Comparison of ENCODE assay signal across 8 mouse cellular contexts in genomic region chr5:143917418-143917817, GRCm38 (mm10). TPM values are rescaled to one million over a fixed set of nuclear protein-coding genes. Genes with fewer than 3 reads are reported as not detected.
DNase-seq lines count a peak whose midpoint lies in the region; ATAC-seq and TF ChIP-seq lines count a peak whose summit lies in the region.
"Had no signal": no experiment of that assay in that cellular context is flagged by ENCODE, and none has a peak within 500 bp of the region (broad histone marks: within the 10 kb centered on the region; RNA-seq: fewer than 3 reads in every experiment).

No protein-coding gene starts in this region.

- H3K36me3 ChIP-seq in midbrain, embryonic 14.5 days (ENCODE audit: control insufficient read depth, insufficient read depth, low read length): peaks cover 70% of the 10 kb centered on the region
- peaks cover 15% of the 10 kb centered on the region; the same call in 1 of the 2 replicates for H3K36me3 ChIP-seq in midbrain, embryonic 11.5 days (ENCODE audit: control insufficient read depth, insufficient read depth, low read length)

- H3K9ac ChIP-seq in midbrain, embryonic 14.5 days (replicated peaks; ENCODE audit: low read length): no peak overlapping the region
- H3K9ac ChIP-seq in midbrain, embryonic 11.5 days (ENCODE audit: low read length): no peak overlapping the region
- H3K9ac ChIP-seq: hindbrain, embryonic 15.5 days had no signal

- no peaks in the 10 kb centered on the region for H3K27me3 ChIP-seq in midbrain, embryonic 14.5 days (ENCODE audit: control insufficient read depth, insufficient read depth, low read length)
- no peaks in the 10 kb centered on the region for H3K27me3 ChIP-seq in midbrain, embryonic 11.5 days (ENCODE audit: control insufficient read depth, insufficient read depth, low read length)
- H3K27me3 ChIP-seq: hindbrain, embryonic 15.5 days had no signal

- H3K4me3 ChIP-seq in midbrain, embryonic 14.5 days (replicated peaks; ENCODE audit: low read depth, low read length): no peak overlapping the region
- H3K4me3 ChIP-seq in midbrain, embryonic 11.5 days (ENCODE audit: low read depth, low read length): no peak overlapping the region
- no peak overlapping the region for H3K4me3 ChIP-seq in cortical plate, adult 2 months (ENCODE audit: insufficient read depth, low read length)
- H3K4me3 ChIP-seq: hindbrain, embryonic 15.5 days had no signal

- no peaks in the 10 kb centered on the region for H3K4me1 ChIP-seq in midbrain, embryonic 14.5 days (ENCODE audit: control insufficient read depth, insufficient read depth, low read length)
- no peaks in the 10 kb centered on the region for H3K4me1 ChIP-seq in midbrain, embryonic 11.5 days (ENCODE audit: control insufficient read depth, insufficient read depth, low read length)
- H3K4me1 ChIP-seq in cortical plate, adult 2 months (ENCODE audit: control insufficient read depth, insufficient read depth, low read length): no peaks in the 10 kb centered on the region
- H3K4me1 ChIP-seq: hindbrain, embryonic 15.5 days had no signal

- no peak for ATAC-seq in midbrain, embryonic 14.5 days (ENCODE audit: low FRiP score, low TSS enrichment)
- no peak for ATAC-seq in midbrain, embryonic 11.5 days (ENCODE audit: low FRiP score)
- ATAC-seq in megakaryocyte, adult 5-6 weeks (ENCODE audit: poor library complexity, severe bottlenecking): peak; percentile 73

- no peak overlapping the region for H3K27ac ChIP-seq in midbrain, embryonic 14.5 days (replicated peaks; ENCODE audit: low read depth, low read length)
- no peak overlapping the region for H3K27ac ChIP-seq in midbrain, embryonic 11.5 days (ENCODE audit: low read depth, low read length)
- H3K27ac ChIP-seq in cortical plate, adult 2 months (ENCODE audit: insufficient read depth, low read length): no peak overlapping the region
- H3K27ac ChIP-seq: hindbrain, embryonic 15.5 days had no signal

- 49% methylated on average over 5 of the region's 5 CpGs for WGBS in midbrain, embryonic 14.5 days
- 58% methylated on average over 5 of the region's 5 CpGs for WGBS in midbrain, embryonic 11.5 days

- DNase-seq in midbrain, embryonic 14.5 days: peak; percentile 66
- no peak for DNase-seq in midbrain, embryonic 11.5 days (ENCODE audit: low spot score, missing footprints)
- DNase-seq in NIH3T3 (ENCODE audit: low read depth): peak; percentile 83
- peak; percentile 85 for DNase-seq in induced T-regulatory cell, adult 2 months (ENCODE audit: low read depth)
- peak; percentile 46 to 54 for DNase-seq in urinary bladder, postnatal 36 days (ENCODE audit: low spot score in 2 of 2)

- no peak overlapping the region for H3K4me2 ChIP-seq in midbrain, embryonic 14.5 days (ENCODE audit: low read length)
- H3K4me2 ChIP-seq in midbrain, embryonic 11.5 days: no peak overlapping the region
- H3K4me2 ChIP-seq: hindbrain, embryonic 15.5 days had no signal

- TF ChIP-seq CTCF in cortical plate, adult 2 months (IDR thresholded peaks at IDR 0.05; ENCODE audit: extremely low read depth, insufficient read depth, low read length): peak; percentile 58

- no peaks in the 10 kb centered on the region for H3K9me3 ChIP-seq in midbrain, embryonic 14.5 days (ENCODE audit: control insufficient read depth, low read length)
- H3K9me3 ChIP-seq in midbrain, embryonic 11.5 days (ENCODE audit: control insufficient read depth, low read length): no peaks in the 10 kb centered on the region
- H3K9me3 ChIP-seq: hindbrain, embryonic 15.5 days had no signal

- TF ChIP-seq POLR2A in cortical plate, adult 2 months (IDR thresholded peaks at IDR 0.05; ENCODE audit: extremely low read depth, insufficient read depth, low read length): no peak

RNA-seq across cellular contexts. Expression of gene Pms2, which starts 7.7 kb away (rescaled TPM):
- polyA plus RNA-seq in midbrain, embryonic 14.5 days (2014; fragmentation: Nextera tagmentation; extraction: Ambion mirVana): 26.9 and 31.0 TPM in 2 replicates
- polyA plus RNA-seq in midbrain, embryonic 11.5 days (2014; fragmentation: Nextera tagmentation; extraction: Ambion mirVana): 35.6 and 37.1 TPM in 2 replicates
- polyA plus RNA-seq in cortical plate, adult 2 months (2012; rRNA removed): 14.9 and 18.2 TPM in 2 replicates
- 10.3 and 16.6 TPM in 2 replicates for total RNA-seq in megakaryocyte, adult 5-6 weeks (2015)
- 17.7 and 35.3 TPM in 2 replicates for total RNA-seq in megakaryocyte, adult 5-6 weeks (2017)

RNA-seq across cellular contexts. Expression of gene Aimp2, which starts 7.8 kb away (rescaled TPM):
- 72.3 and 83.0 TPM in 2 replicates for polyA plus RNA-seq in midbrain, embryonic 14.5 days (2014; fragmentation: Nextera tagmentation; extraction: Ambion mirVana)
- polyA plus RNA-seq in midbrain, embryonic 11.5 days (2014; fragmentation: Nextera tagmentation; extraction: Ambion mirVana): 99.5 and 101 TPM in 2 replicates
- 56.0 and 58.3 TPM in 2 replicates for polyA plus RNA-seq in cortical plate, adult 2 months (2012; rRNA removed)
- 24.9 and 27.5 TPM in 2 replicates for total RNA-seq in megakaryocyte, adult 5-6 weeks (2015)
- 34.2 and 45.4 TPM in 2 replicates for total RNA-seq in megakaryocyte, adult 5-6 weeks (2017)

RNA-seq across cellular contexts. Expression of gene Gm42421, which starts 10.6 kb away (rescaled TPM):
- polyA plus RNA-seq in midbrain, embryonic 14.5 days (2014; fragmentation: Nextera tagmentation; extraction: Ambion mirVana): 1.5 and 1.9 TPM in 2 replicates
- 1.2 and 1.3 TPM in 2 replicates for polyA plus RNA-seq in midbrain, embryonic 11.5 days (2014; fragmentation: Nextera tagmentation; extraction: Ambion mirVana)
- 3.1 and 4.2 TPM in 2 replicates for polyA plus RNA-seq in cortical plate, adult 2 months (2012; rRNA removed)
- not detected in 2 replicates for total RNA-seq in megakaryocyte, adult 5-6 weeks (2015)
- total RNA-seq in megakaryocyte, adult 5-6 weeks (2017): 0.84 TPM in 1 of 2 replicates, not detected in the other

RNA-seq across cellular contexts. Expression of gene Rsph10b, which starts 15.4 kb away (rescaled TPM):
- polyA plus RNA-seq in midbrain, embryonic 14.5 days (2014; fragmentation: Nextera tagmentation; extraction: Ambion mirVana): 3.4 and 3.9 TPM in 2 replicates
- 0.47 and 0.56 TPM in 2 replicates for polyA plus RNA-seq in midbrain, embryonic 11.5 days (2014; fragmentation: Nextera tagmentation; extraction: Ambion mirVana)
- 15.2 TPM in 2 replicates for polyA plus RNA-seq in cortical plate, adult 2 months (2012; rRNA removed)
- 0.46 TPM in 1 of 2 replicates, not detected in the other for total RNA-seq in megakaryocyte, adult 5-6 weeks (2015)
- 0.33 TPM in 1 of 2 replicates, not detected in the other for total RNA-seq in megakaryocyte, adult 5-6 weeks (2017)

RNA-seq across cellular contexts. Expression of gene Ankrd61, which starts 19.9 kb away (rescaled TPM):
- polyA plus RNA-seq in midbrain, embryonic 14.5 days (2014; fragmentation: Nextera tagmentation; extraction: Ambion mirVana): 0.61 and 0.93 TPM in 2 replicates
- 0.12 and 0.17 TPM in 2 replicates for polyA plus RNA-seq in midbrain, embryonic 11.5 days (2014; fragmentation: Nextera tagmentation; extraction: Ambion mirVana)
- polyA plus RNA-seq in cortical plate, adult 2 months (2012; rRNA removed): 0.21 and 0.31 TPM in 2 replicates
- total RNA-seq in megakaryocyte, adult 5-6 weeks (2015): not detected in 2 replicates
- total RNA-seq in megakaryocyte, adult 5-6 weeks (2017): not detected in 2 replicates
